Mouse (Mus musculus) thymus, adult 2 months (tissue): ENCODE measurements around the gene Slc8a3. TPM values are rescaled to one million over a fixed set of nuclear protein-coding genes. Genes with fewer than 3 reads are reported as not detected.

Experiments
- DNase-seq: peaks from one replicate; pipeline ENCODE4 v3.0.0; 2021
- H3K27ac ChIP-seq: fragments of 200-500 bp; 2 replicates; pipeline ENCODE4 v1.5.1; 2012; ENCODE audit warnings: low read length, control low read depth; ENCODE audit not compliant: control insufficient read depth, insufficient read depth
- H3K27me3 ChIP-seq: fragments of 200-500 bp; 2 replicates; pipeline ENCODE4 v1.6.1; 2012; ENCODE audit warnings: mild to moderate bottlenecking, low read length, moderate library complexity, mixed read lengths; ENCODE audit not compliant: control insufficient read depth, insufficient read depth
- H3K36me3 ChIP-seq: fragments of 200-500 bp; 2 replicates; pipeline ENCODE4 v1.6.1; 2012; ENCODE audit warnings: mild to moderate bottlenecking, low read length, moderate library complexity; ENCODE audit not compliant: control insufficient read depth, insufficient read depth
- H3K4me1 ChIP-seq: fragments of 200-500 bp; replicated peaks from 2 replicates; pipeline ENCODE4 v1.6.1; 2012; ENCODE audit warnings: low read length; ENCODE audit not compliant: control insufficient read depth, insufficient read depth
- H3K4me3 ChIP-seq: fragments of 200-500 bp; 2 replicates; pipeline ENCODE4 v1.5.1; 2012; ENCODE audit warnings: mild to moderate bottlenecking, low read length, control low read depth, moderate library complexity; ENCODE audit not compliant: control insufficient read depth, insufficient read depth
- CTCF ChIP-seq: fragments of 200-500 bp; IDR thresholded peaks from 2 replicates; pipeline ENCODE4 v1.5.1; 2012; ENCODE audit warnings: mild to moderate bottlenecking, control low read depth, low read length, moderate library complexity, borderline replicate concordance; ENCODE audit not compliant: control insufficient read depth, poor library complexity, insufficient read depth; ENCODE audit errors: extremely low read depth
- POLR2A ChIP-seq: fragments of 200-500 bp; IDR thresholded peaks from 2 replicates; pipeline ENCODE4 v1.6.1; 2012; ENCODE audit warnings: mild to moderate bottlenecking, low read length, control low read depth, moderate library complexity; ENCODE audit not compliant: control insufficient read depth, poor library complexity, insufficient read depth; ENCODE audit errors: extremely low read depth
- WGBS: fragments of 180-500 bp; shearing (Covaris S2); methylation state at CpG from one replicate; pipeline ENCODE4 v1.1.7; 2018; 5-methylcytosine and 5-hydroxymethylcytosine counted together
- polyA plus RNA-seq: library from polyadenylated mRNA; depleted of rRNA; stranded (reverse); fragments of >200 nt; gene quantifications from 2 replicates; pipeline ENCODE4 v1.2.3, GENCODE M21; 2012

Gene Slc8a3
- polyA plus RNA-seq, 1 experiment, result 0.05 TPM

- 94% methylated on average over 1 of the region's 1 CpGs for WGBS
- no peak overlapping the region for H3K27ac ChIP-seq
- TF ChIP-seq POLR2A (no peak), CTCF (no peak)
- H3K4me1 ChIP-seq, result no peaks in the 10 kb centered on the region
- no peak overlapping the region for H3K4me3 ChIP-seq
- H3K36me3 ChIP-seq, result no peaks in the 10 kb centered on the region
- no peaks in the 10 kb centered on the region for H3K27me3 ChIP-seq
- no peak for DNase-seq
Observed at GRCm38 (mm10) chr12:81189636-81190035, 143.3 kb downstream of the Slc8a3 start.

DNA sequence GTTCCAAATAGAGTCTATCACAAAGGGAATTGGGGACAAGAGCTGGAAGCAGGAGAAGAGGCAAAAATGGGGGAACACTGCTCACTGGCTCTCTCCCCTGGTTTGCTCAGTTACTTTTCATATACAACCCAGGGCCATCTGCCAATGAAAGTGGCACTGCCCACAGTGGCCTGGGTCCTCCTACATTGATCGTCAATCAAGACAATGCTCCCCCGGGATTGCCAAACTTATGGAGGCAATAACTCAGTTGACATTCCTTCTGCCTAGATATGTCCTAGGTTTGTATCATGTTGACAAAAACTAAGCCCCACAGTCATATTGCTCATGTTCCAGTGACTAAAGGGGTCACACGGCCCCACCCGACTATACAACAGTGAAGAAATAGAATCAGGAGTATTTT, 144.0 kb downstream of the Slc8a3 start:
- 96% methylated on average over 4 of the region's 4 CpGs for WGBS
- no peaks in the 10 kb centered on the region for H3K36me3 ChIP-seq
- TF ChIP-seq CTCF (no peak), POLR2A (no peak)

GRCm38 (mm10) chr12:81188423-81188822, 144.6 kb downstream of the Slc8a3 start:
- H3K27ac ChIP-seq, result no peak overlapping the region
- no peak for TF ChIP-seq POLR2A
- TF ChIP-seq CTCF, result no peak
- H3K27me3 ChIP-seq, result no peaks in the 10 kb centered on the region
- H3K4me1 ChIP-seq, result no peaks in the 10 kb centered on the region
- DNase-seq, result no peak
- H3K4me3 ChIP-seq, result no peak overlapping the region
- 87% methylated on average over 3 of the region's 3 CpGs for WGBS
- no peaks in the 10 kb centered on the region for H3K36me3 ChIP-seq

More for the DNA sequence above, 144.0 kb downstream of the Slc8a3 start:
- Histone ChIP-seq H3K27ac (no peak overlapping the region), H3K27me3 (no peaks in the 10 kb centered on the region), H3K4me3 (no peak overlapping the region), H3K4me1 (no peaks in the 10 kb centered on the region)
- DNase-seq, result no peak

DNA sequence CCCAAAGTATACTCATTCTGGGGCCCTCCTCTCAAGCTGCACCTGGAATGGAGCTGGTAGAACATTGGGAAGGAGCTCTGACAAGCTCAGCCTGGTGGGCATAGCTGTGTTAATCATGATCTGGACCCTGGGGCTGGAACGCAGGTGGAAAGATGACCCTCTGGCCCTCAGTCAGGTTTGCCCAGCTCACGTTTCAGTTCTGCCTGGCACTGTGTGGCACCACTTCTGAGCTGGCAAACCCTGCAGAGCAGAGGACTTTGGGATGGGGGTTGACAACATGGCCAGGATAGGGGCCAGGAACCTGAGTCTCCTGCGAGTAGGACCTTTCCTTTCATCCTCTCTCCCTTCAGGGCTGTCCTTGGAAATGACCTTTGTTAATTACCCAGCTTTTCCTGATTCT, 146.3 kb downstream of the Slc8a3 start:
- DNase-seq, result no peak
- Histone ChIP-seq H3K36me3 (no peaks in the 10 kb centered on the region), H3K27ac (no peak overlapping the region), H3K4me3 (no peak overlapping the region), H3K4me1 (no peaks in the 10 kb centered on the region), H3K27me3 (no peaks in the 10 kb centered on the region)
- TF ChIP-seq CTCF, result no peak
- no peak for TF ChIP-seq POLR2A
- WGBS, result 91% methylated on average over 3 of the region's 3 CpGs

- DNase-seq, result no peak
- Histone ChIP-seq H3K4me3 (no peak overlapping the region), H3K36me3 (no peaks in the 10 kb centered on the region), H3K4me1 (no peaks in the 10 kb centered on the region), H3K27ac (no peak overlapping the region), H3K27me3 (no peaks in the 10 kb centered on the region)
- TF ChIP-seq POLR2A, result no peak
- WGBS, result 63% methylated on average over 4 of the region's 4 CpGs
Observed at GRCm38 (mm10) chr12:81186081-81186480, 146.9 kb downstream of the Slc8a3 start.

DNA sequence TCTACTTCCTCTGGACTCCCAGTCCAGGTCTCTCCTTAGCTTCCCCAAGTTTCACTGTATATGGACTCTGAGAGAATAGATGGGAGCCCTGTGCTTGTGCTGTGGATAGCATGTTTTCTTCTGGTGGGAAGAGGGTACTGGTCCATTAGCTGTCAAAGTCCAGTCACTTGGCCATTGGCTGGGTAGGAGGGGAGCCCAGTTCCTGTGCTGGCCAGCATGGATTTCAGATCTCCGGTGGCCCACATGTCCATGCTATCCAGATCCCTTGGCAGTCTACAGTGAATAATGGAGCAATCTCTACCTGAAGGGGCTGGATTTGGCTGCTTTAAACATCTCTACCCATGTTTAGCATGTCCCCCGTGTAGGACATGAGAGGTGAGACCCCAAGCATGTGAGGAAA, 148.0 kb downstream of the Slc8a3 start:
- Histone ChIP-seq H3K4me3 (no peak overlapping the region), H3K27me3 (no peaks in the 10 kb centered on the region), H3K36me3 (no peaks in the 10 kb centered on the region), H3K27ac (no peak overlapping the region), H3K4me1 (no peaks in the 10 kb centered on the region)
- WGBS, result 98% methylated on average over 2 of the region's 2 CpGs
- DNase-seq, result no peak
- TF ChIP-seq CTCF (no peak), POLR2A (no peak)

GRCm38 (mm10) chr12:81182073-81182472, 150.9 kb downstream of the Slc8a3 start:
- TF ChIP-seq POLR2A, result no peak
- TF ChIP-seq CTCF, result peak; percentile 78; the same call in 1 of the 2 replicates
- 68% methylated on average over 3 of the region's 3 CpGs for WGBS
- Histone ChIP-seq H3K4me1 (no peaks in the 10 kb centered on the region), H3K36me3 (no peaks in the 10 kb centered on the region), H3K27me3 (no peaks in the 10 kb centered on the region), H3K27ac (no peak overlapping the region), H3K4me3 (no peak overlapping the region)
- peak; percentile 78 for DNase-seq
